Mouse (Mus musculus) forebrain, embryonic 15.5 days (tissue): ENCODE results near the gene Fam69b. TPM values are rescaled to one million over a fixed set of nuclear protein-coding genes. Genes with fewer than 3 reads are reported as not detected.

ENCODE experiments used
- ATAC-seq: fragments of 200-750 bp; cut with Nextera tagmentation; replicated peaks from 2 replicates; pipeline ENCODE4 v1.8.0; 2017; ENCODE audit warnings: mild to moderate bottlenecking, moderate TSS enrichment, moderate library complexity
- H3K27ac ChIP-seq: fragments of 300-500 bp; sonication (generic); replicated peaks from 2 replicates; pipeline ENCODE4 v1.5.1; 2015; ENCODE audit warnings: mild to moderate bottlenecking, inconsistent platforms
- H3K27me3 ChIP-seq: fragments of 300-500 bp; sonication (generic); 2 replicates; pipeline ENCODE4 v1.6.1; 2015; ENCODE audit warnings: inconsistent platforms
- H3K36me3 ChIP-seq: fragments of 300-500 bp; sonication (generic); 2 replicates; pipeline ENCODE4 v1.6.1; 2015; ENCODE audit warnings: mild to moderate bottlenecking, inconsistent platforms
- H3K4me1 ChIP-seq: fragments of 300-500 bp; sonication (generic); 2 replicates; pipeline ENCODE4 v1.6.1; 2015; ENCODE audit warnings: inconsistent platforms
- H3K4me2 ChIP-seq: fragments of 300-500 bp; sonication (generic); replicated peaks from 2 replicates; pipeline ENCODE4 v1.6.1; 2015; ENCODE audit warnings: mild to moderate bottlenecking, inconsistent platforms
- H3K4me3 ChIP-seq: fragments of 300-500 bp; sonication (generic); 2 replicates; pipeline ENCODE4 v1.5.1; 2015; ENCODE audit warnings: mild to moderate bottlenecking, inconsistent platforms
- H3K9ac ChIP-seq: fragments of 300-500 bp; sonication (generic); replicated peaks from 2 replicates; pipeline ENCODE4 v1.6.1; 2015; ENCODE audit warnings: mild to moderate bottlenecking, inconsistent platforms
- H3K9me3 ChIP-seq: fragments of 300-500 bp; sonication (generic); 2 replicates; pipeline ENCODE4 v1.6.1; 2016; ENCODE audit warnings: inconsistent platforms
- WGBS: fragments of 180-500 bp; shearing (Covaris S2); methylation state at CpG from one replicate; pipeline ENCODE4 v1.1.7; 2015; ENCODE audit warnings: mixed read lengths; 5-methylcytosine and 5-hydroxymethylcytosine counted together
- polyA plus RNA-seq: library from polyadenylated mRNA; unstranded; fragments of >200 nt; fragmentation: Nextera tagmentation; extraction: Ambion mirVana; gene quantifications from 2 replicates; pipeline ENCODE4 v1.2.1, GENCODE M21; 2015

Fam69b gene
- 111 and 121 TPM in 2 replicates for polyA plus RNA-seq

DNA sequence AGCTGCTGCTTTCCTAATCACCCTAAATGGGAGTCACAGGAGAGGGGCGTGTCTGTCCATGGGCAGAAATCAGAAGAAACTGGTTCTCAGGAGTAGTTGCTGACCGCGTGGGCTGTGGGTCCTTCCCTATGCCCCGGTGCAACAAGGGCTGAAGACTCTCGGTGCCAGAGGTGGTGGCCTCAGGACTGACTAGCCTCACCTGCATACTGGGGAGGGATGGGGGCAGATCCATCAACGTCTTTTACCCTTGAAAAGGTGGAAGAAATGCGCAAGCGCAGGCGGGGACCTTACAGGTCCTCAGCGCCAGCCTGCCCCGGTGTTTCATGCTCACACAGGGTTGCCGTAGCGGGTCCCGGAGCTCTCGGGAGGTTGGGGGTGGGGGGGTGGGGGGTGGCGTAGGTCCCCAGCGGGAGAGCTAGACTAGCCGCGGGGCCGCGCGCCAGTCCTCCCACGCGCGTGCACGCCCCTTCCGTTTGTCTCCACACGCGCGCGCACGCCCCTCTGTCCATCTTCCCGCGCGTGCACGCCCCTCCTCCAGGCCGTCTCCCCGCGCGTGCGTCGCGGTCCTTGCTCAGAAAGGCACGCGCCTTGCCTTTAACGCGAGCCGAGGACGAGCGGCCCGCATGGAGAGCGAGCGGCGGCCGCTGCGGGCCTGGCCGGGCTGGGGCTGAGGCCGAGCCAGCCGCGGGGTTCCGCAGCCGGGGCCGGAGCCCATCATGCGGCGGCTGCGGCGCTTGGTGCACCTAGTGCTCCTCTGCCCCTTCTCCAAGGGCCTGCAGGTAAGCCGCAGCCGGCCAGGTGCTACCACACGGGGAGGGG lies at the start of gene Fam69b:
Gene Fam69b (plus strand): TSS at position 537 of the 819 bp plus-strand sequence.
- Histone ChIP-seq H3K36me3 (no peaks in the 10 kb centered on the region), H3K27me3 (no peaks in the 10 kb centered on the region), H3K4me1 (peaks cover 49% of the 10 kb centered on the region), H3K9me3 (no peaks in the 10 kb centered on the region), H3K4me2 (peak within 1 kb of the TSS; percentile 72), H3K27ac (peak within 1 kb of the TSS; percentile 74), H3K4me3 (peak within 1 kb of the TSS; percentile 71), H3K9ac (peak within 1 kb of the TSS; percentile 95)
- under 1% methylated on average over 45 of the region's 70 CpGs for WGBS
- peak; percentile 84 for ATAC-seq

DNA sequence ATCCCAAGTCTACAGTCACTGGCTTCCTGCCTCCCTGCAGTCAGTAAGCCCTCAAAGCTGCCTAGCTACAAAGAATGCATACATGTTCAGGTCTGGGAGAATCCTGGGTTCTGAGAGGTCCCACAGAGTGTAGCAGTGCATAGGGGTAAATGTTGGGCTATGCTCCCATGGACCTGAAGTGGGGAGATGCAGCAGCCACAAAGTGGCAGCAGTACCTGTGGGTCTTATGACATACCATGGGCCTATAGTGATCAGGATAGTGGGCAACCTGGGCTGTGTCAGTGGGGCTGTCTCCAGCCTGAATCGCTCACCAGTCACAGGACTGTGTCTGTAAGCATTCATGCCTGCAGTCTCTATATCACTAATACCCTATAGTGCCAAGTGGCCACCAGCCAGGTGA lies 48.5 kb upstream of the Fam69b start, which contains the start of gene Egfl7:
Gene Egfl7 (plus strand): TSS at position 301 of the 400 bp plus-strand sequence.
- H3K27ac ChIP-seq: no peak within 1 kb of the TSS
- no peaks in the 10 kb centered on the region for H3K9me3 ChIP-seq
- no peak within 1 kb of the TSS for H3K4me2 ChIP-seq
- H3K27me3 ChIP-seq: no peaks in the 10 kb centered on the region
- no peak within 1 kb of the TSS for H3K9ac ChIP-seq
- WGBS: 93% methylated on average over 1 of the region's 1 CpGs
- H3K4me1 ChIP-seq: no peaks in the 10 kb centered on the region
- no peaks in the 10 kb centered on the region for H3K36me3 ChIP-seq
- H3K4me3 ChIP-seq: no peak within 1 kb of the TSS
- no peak for ATAC-seq

- H3K36me3 ChIP-seq: no peaks in the 10 kb centered on the region
- no peak overlapping the region for H3K4me2 ChIP-seq
- no peaks in the 10 kb centered on the region for H3K27me3 ChIP-seq
- no peak overlapping the region for H3K9ac ChIP-seq
- no peaks in the 10 kb centered on the region for H3K4me1 ChIP-seq
- no peaks in the 10 kb centered on the region for H3K9me3 ChIP-seq
- ATAC-seq: no peak
- no peak overlapping the region for H3K27ac ChIP-seq
- WGBS: 86% methylated on average over 5 of the region's 5 CpGs
- no peak overlapping the region for H3K4me3 ChIP-seq
Measured at GRCm38 (mm10) chr2:26580751-26581150, 47.5 kb upstream of the Fam69b start.

GRCm38 (mm10) chr2:26582203-26582602 lies 46.1 kb upstream of the Fam69b start:
- no peak for ATAC-seq
- WGBS: 67% methylated on average over 2 of the region's 2 CpGs

GRCm38 (mm10) chr2:26582741-26583140 lies 45.5 kb upstream of the Fam69b start:
- Histone ChIP-seq H3K4me3 (no peak overlapping the region), H3K4me2 (no peak overlapping the region), H3K4me1 (peaks cover 10% of the 10 kb centered on the region), H3K9me3 (no peaks in the 10 kb centered on the region), H3K9ac (no peak overlapping the region), H3K36me3 (no peaks in the 10 kb centered on the region), H3K27ac (no peak overlapping the region), H3K27me3 (no peaks in the 10 kb centered on the region)
- no peak for ATAC-seq
- WGBS: 65% methylated on average over 7 of the region's 7 CpGs

More at GRCm38 (mm10) chr2:26582203-26582602, 46.1 kb upstream of the Fam69b start:
- Histone ChIP-seq H3K4me1 (peaks cover 10% of the 10 kb centered on the region), H3K9me3 (no peaks in the 10 kb centered on the region), H3K36me3 (no peaks in the 10 kb centered on the region), H3K4me2 (no peak overlapping the region), H3K4me3 (no peak overlapping the region), H3K27ac (no peak overlapping the region), H3K9ac (no peak overlapping the region), H3K27me3 (no peaks in the 10 kb centered on the region)

DNA sequence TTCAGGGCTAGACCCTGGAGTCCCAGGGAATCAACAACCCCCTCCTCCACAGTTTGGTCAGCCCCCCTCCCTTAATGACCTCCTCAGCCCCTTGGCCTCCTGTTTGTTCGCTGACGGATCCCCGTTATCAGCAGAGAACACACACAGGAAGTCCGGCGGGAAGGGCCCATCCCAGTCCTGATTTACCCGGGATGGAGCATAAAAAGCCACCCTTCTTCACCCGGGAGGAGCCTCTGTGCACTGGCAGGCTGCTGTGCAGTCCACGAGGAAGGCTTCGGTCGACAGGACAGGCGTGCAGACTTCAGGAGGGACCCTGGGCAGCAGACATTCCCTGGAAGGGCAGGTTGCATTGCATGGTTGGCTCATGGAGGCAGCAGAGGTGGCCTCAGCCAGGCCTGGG lies 44.6 kb upstream of the Fam69b start:
- H3K9ac ChIP-seq: no peak overlapping the region
- no peaks in the 10 kb centered on the region for H3K27me3 ChIP-seq
- H3K4me3 ChIP-seq: peak overlapping the region; percentile 6; the same call in 1 of the 2 replicates
- WGBS: 76% methylated on average over 11 of the region's 11 CpGs
- no peak overlapping the region for H3K4me2 ChIP-seq
- ATAC-seq: no peak
- peaks cover 10% of the 10 kb centered on the region for H3K4me1 ChIP-seq
- H3K27ac ChIP-seq: no peak overlapping the region
- H3K9me3 ChIP-seq: no peaks in the 10 kb centered on the region
- H3K36me3 ChIP-seq: no peaks in the 10 kb centered on the region

DNA sequence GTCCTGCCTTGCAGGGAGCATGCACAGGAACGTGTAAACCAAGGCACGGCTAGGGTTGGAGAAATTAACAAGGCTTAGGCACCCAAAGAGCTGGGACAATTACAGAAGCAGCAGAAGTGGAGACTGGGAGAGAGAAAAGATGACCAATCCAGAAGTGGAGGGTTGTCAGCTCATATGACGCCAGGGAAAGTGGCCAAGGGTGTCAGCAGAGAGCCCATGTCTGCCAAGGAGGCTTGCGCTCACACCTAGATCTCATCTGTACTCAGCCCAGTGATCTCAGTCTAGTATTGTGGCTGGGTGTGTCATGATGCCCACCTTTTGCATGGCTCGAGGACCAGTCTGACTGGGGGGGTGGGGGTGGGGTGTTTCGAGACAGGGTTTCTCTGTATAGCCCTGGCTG lies 42.5 kb upstream of the Fam69b start:
- WGBS: 62% methylated on average over 6 of the region's 6 CpGs
- H3K9me3 ChIP-seq: no peaks in the 10 kb centered on the region
- H3K36me3 ChIP-seq: no peaks in the 10 kb centered on the region
- peaks cover 10% of the 10 kb centered on the region for H3K4me1 ChIP-seq
- no peaks in the 10 kb centered on the region for H3K27me3 ChIP-seq
- H3K27ac ChIP-seq: peak overlapping the region; percentile 50
- no peak overlapping the region for H3K4me3 ChIP-seq
- ATAC-seq: no peak
- H3K9ac ChIP-seq: no peak overlapping the region
- H3K4me2 ChIP-seq: no peak overlapping the region

DNA sequence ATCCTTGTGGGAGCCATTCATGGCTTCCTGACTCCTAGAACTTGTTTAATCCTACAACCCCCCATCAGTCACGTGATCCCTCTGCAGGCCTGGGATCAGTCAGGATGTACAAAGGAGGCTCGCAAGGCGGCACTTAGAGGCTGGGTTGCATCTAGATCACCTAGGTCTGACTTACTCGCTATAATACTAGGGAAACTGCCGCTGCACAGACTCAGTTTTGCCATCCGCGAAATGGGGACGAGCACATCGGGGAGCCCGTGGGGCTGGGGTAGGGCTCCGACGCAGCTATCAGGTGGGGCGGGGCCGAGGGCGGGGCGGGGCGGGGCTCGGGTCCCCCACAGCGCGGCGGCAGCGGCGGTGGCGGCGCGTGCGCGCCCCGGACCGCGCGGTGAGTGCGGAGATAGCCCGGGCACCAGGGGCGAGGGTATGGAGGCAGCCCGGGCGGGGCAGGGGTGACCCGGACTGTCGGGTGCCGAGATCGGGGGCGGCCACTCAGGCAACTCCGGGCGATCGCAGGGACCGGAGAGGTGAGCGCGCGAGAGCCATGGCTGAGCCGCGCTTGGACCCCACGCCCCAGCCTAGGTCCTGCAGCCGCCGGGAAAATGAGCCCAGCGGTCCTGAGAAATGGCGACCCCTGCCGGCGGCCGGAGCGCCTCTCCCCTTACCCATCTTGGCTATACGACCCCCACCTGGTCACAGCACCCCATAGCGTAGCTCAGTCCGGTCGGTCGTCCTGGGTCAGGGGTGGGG lies 41.8 kb upstream of the Fam69b start, which contains the start of gene Gm20532:
Gene Gm20532 (plus strand): TSS at position 346 of the 750 bp plus-strand sequence.
- H3K27me3 ChIP-seq: no peaks in the 10 kb centered on the region
- under 1% methylated on average over 53 of the region's 65 CpGs for WGBS
- H3K4me3 ChIP-seq: peak within 1 kb of the TSS; percentile 65
- peak within 1 kb of the TSS; percentile 50 for H3K27ac ChIP-seq
- peak within 1 kb of the TSS; percentile 56 for H3K9ac ChIP-seq
- ATAC-seq: peak; percentile 81
- no peaks in the 10 kb centered on the region for H3K36me3 ChIP-seq
- H3K9me3 ChIP-seq: no peaks in the 10 kb centered on the region
- H3K4me2 ChIP-seq: peak within 1 kb of the TSS; percentile 87
- H3K4me1 ChIP-seq: peaks cover 10% of the 10 kb centered on the region

- Histone ChIP-seq H3K27me3 (no peaks in the 10 kb centered on the region), H3K4me3 (peak overlapping the region; percentile 65), H3K9ac (peak overlapping the region; percentile 56), H3K36me3 (no peaks in the 10 kb centered on the region), H3K9me3 (no peaks in the 10 kb centered on the region), H3K4me2 (peak overlapping the region; percentile 87), H3K27ac (no peak overlapping the region), H3K4me1 (peaks cover 10% of the 10 kb centered on the region)
- peak; percentile 62 for ATAC-seq
- WGBS: 6% methylated on average over 11 of the region's 11 CpGs
Measured at GRCm38 (mm10) chr2:26587044-26587405, 41.2 kb upstream of the Fam69b start.

- no peak overlapping the region for H3K4me3 ChIP-seq
- no peaks in the 10 kb centered on the region for H3K9me3 ChIP-seq
- H3K27ac ChIP-seq: no peak overlapping the region
- peaks cover 10% of the 10 kb centered on the region for H3K4me1 ChIP-seq
- no peaks in the 10 kb centered on the region for H3K27me3 ChIP-seq
- no peaks in the 10 kb centered on the region for H3K36me3 ChIP-seq
- H3K9ac ChIP-seq: no peak overlapping the region
- H3K4me2 ChIP-seq: no peak overlapping the region
- ATAC-seq: no peak
- WGBS: 53% methylated on average over 4 of the region's 4 CpGs
Measured at GRCm38 (mm10) chr2:26588573-26588972, 39.7 kb upstream of the Fam69b start.

- no peak overlapping the region for H3K4me3 ChIP-seq
- 90% methylated on average over 10 of the region's 10 CpGs for WGBS
- ATAC-seq: no peak
- H3K4me1 ChIP-seq: peaks cover 10% of the 10 kb centered on the region
- H3K4me2 ChIP-seq: no peak overlapping the region
- no peaks in the 10 kb centered on the region for H3K9me3 ChIP-seq
- H3K36me3 ChIP-seq: no peaks in the 10 kb centered on the region
- H3K27ac ChIP-seq: no peak overlapping the region
- H3K27me3 ChIP-seq: no peaks in the 10 kb centered on the region
- no peak overlapping the region for H3K9ac ChIP-seq
Measured at GRCm38 (mm10) chr2:26589284-26589683, 39.0 kb upstream of the Fam69b start.

GRCm38 (mm10) chr2:26590282-26590681 lies 38.0 kb upstream of the Fam69b start:
- no peak overlapping the region for H3K4me2 ChIP-seq
- 91% methylated on average over 7 of the region's 7 CpGs for WGBS
- no peak overlapping the region for H3K27ac ChIP-seq
- no peaks in the 10 kb centered on the region for H3K36me3 ChIP-seq
- no peak overlapping the region for H3K4me3 ChIP-seq
- H3K27me3 ChIP-seq: no peaks in the 10 kb centered on the region
- H3K9me3 ChIP-seq: no peaks in the 10 kb centered on the region
- ATAC-seq: no peak
- peaks cover 10% of the 10 kb centered on the region for H3K4me1 ChIP-seq
- no peak overlapping the region for H3K9ac ChIP-seq
